Mouse (Mus musculus) v-Abl transformed pro-B cells (cell line): ENCODE data around the gene Rdh11.

Experiments used
- in situ Hi-C, 2 experiments: fragments of 400-800 bp; cut with MboI; formaldehyde crosslinking; loops; one replicate each; pipeline ENCODE4 v1.15.1; 2025; ENCODE audit not compliant: unreplicated experiment in 2 of 2

The Rdh11 gene

GRCm38 (mm10) chr12:79192193-79192592 lies at the start of gene Rdh11:
Gene Rdh11, minus strand, starts transcription at chr12:79192293.
- in situ Hi-C loops, result loop anchor here (5.0 to 25.0 kb wide), 4 partner anchors 70 to 950 kb away; no protein-coding TSS in a partner anchor

GRCm38 (mm10) chr12:79235485-79236080 lies 43.5 kb upstream of the Rdh11 start:
- in situ Hi-C loops, result no loop called here

GRCm38 (mm10) chr12:79217511-79217910 lies 25.4 kb upstream of the Rdh11 start:
- in situ Hi-C loops, result no loop called here

GRCm38 (mm10) chr12:79211447-79211846 lies 19.4 kb upstream of the Rdh11 start:
- in situ Hi-C loops, result no loop called here

- in situ Hi-C loops, result no loop called here
These were observed 16.8 kb upstream of the Rdh11 start, which contains the start of gene Rdh12 for GRCm38 (mm10) chr12:79208703-79209464. Gene Rdh12, plus strand, starts transcription at chr12:79208914.

GRCm38 (mm10) chr12:79201882-79202281 lies 9.8 kb upstream of the Rdh11 start:
- in situ Hi-C loops, result no loop called here

- in situ Hi-C loops, result loop anchor here (25.0 kb wide), 2 partner anchors 390 to 940 kb away; no protein-coding TSS in a partner anchor
These were observed 5.0 kb upstream of the Rdh11 start for GRCm38 (mm10) chr12:79197105-79197504.

GRCm38 (mm10) chr12:79193441-79193840 lies 1.3 kb upstream of the Rdh11 start:
- in situ Hi-C loops, result loop anchor here (5.0 to 25.0 kb wide), 4 partner anchors 69 to 949 kb away; no protein-coding TSS in a partner anchor

GRCm38 (mm10) chr12:79191701-79192100 lies 392 bp downstream of the Rdh11 start:
- in situ Hi-C loops, result loop anchor here (5.0 to 25.0 kb wide), 4 partner anchors 71 to 951 kb away; no protein-coding TSS in a partner anchor

- in situ Hi-C loops, result loop anchor here (5.0 to 25.0 kb wide), 4 partner anchors 71 to 951 kb away; no protein-coding TSS in a partner anchor
These were observed 991 bp downstream of the Rdh11 start for GRCm38 (mm10) chr12:79190931-79191673.

GRCm38 (mm10) chr12:79185160-79185559 lies 6.9 kb downstream of the Rdh11 start:
- in situ Hi-C loops, result loop anchor here (25.0 kb wide), 2 partner anchors 402 to 952 kb away; no protein-coding TSS in a partner anchor

- in situ Hi-C loops, result loop anchor here (10.0 to 25.0 kb wide), 3 partner anchors 411 to 1769 kb away; partner anchors contain the start of gene Srsf5 (in 1 of the 2)
These were observed 16.1 kb downstream of the Rdh11 start for GRCm38 (mm10) chr12:79175998-79176397.

- in situ Hi-C loops, result loop anchor here (10.0 to 25.0 kb wide), 2 partner anchors 1464 to 1771 kb away; partner anchors contain the start of genes Erh (in 1 of the 2), Slc39a9 (in 1 of the 2) and Srsf5 (in 1 of the 2)
These were observed 18.4 kb downstream of the Rdh11 start for GRCm38 (mm10) chr12:79173721-79174120.

GRCm38 (mm10) chr12:79172019-79172941 lies 19.8 kb downstream of the Rdh11 start, which contains the start of gene Vti1b:
Gene Vti1b, minus strand, starts transcription at chr12:79172667.
- in situ Hi-C loops, result loop anchor here (10.0 to 25.0 kb wide), 2 partner anchors 1465 to 1773 kb away; partner anchors contain the start of genes Erh (in 1 of the 2), Slc39a9 (in 1 of the 2) and Srsf5 (in 1 of the 2)

- in situ Hi-C loops, result loop anchor here (10.0 to 25.0 kb wide), 2 partner anchors 1466 to 1773 kb away; partner anchors contain the start of genes Erh (in 1 of the 2), Slc39a9 (in 1 of the 2) and Srsf5 (in 1 of the 2)
These were observed 20.7 kb downstream of the Rdh11 start for GRCm38 (mm10) chr12:79171269-79171995.

- in situ Hi-C loops, result loop anchor here (10.0 to 25.0 kb wide), 2 partner anchors 1467 to 1774 kb away; partner anchors contain the start of genes Erh (in 1 of the 2), Slc39a9 (in 1 of the 2) and Srsf5 (in 1 of the 2)
These were observed 21.7 kb downstream of the Rdh11 start for GRCm38 (mm10) chr12:79170421-79170820.

- in situ Hi-C loops, result loop anchor here in 1 of 2 experiments (25.0 kb wide), 1 partner anchor 1468 kb away; the partner anchor contains the start of genes Erh and Slc39a9
These were observed 22.9 kb downstream of the Rdh11 start for GRCm38 (mm10) chr12:79169173-79169572.

GRCm38 (mm10) chr12:79162876-79163275 lies 29.2 kb downstream of the Rdh11 start:
- in situ Hi-C loops, result loop anchor here in 1 of 2 experiments (25.0 kb wide), 1 partner anchor 1474 kb away; the partner anchor contains the start of genes Erh and Slc39a9
